Mouse (Mus musculus): Measurements from ENCODE around the gene Mapkapk5. TPM values are rescaled to one million over a fixed set of nuclear protein-coding genes. Genes with fewer than 3 reads are reported as not detected.
"Not testable (repeated sequence)": the region's sequence is repeated elsewhere in the genome, so short reads cannot be mapped to it uniquely, and the experiment has no call there.

Mapkapk5 gene
- total and polyA plus RNA-seq, 3 experiments = 66.3 to 74.8 TPM; not detected in 1

DNA sequence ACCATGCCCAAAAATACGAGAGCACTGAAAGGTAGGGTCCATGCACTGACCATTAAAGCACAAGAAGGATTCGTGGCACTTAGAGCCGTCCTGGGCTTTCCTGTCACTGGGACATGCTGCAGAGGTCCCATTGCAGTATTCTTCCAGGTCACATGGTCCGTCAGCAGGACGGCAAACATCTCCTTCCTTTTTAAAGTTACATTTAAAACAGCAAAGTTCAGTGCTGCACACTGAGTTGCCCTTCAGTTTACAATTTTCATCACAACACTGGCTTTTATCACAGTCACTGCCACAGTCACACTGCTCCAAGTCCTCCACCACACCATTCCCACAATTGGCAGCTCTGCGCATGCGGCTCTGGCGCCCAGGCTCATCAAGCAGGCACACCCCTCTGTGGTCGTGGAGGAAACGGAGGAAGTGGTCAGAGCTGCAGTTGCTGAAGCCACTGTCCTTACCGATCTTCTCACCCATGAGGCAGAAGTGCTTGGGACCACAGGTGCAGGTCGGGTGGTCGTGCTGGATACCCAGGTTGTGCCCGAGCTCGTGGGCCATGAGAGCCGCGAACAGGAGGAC lies 44.2 kb downstream of the Mapkapk5 start:
- not testable (repeated sequence) for H3K27ac ChIP-seq (ENCODE audit: control insufficient read depth, low read depth, low read length); H3K27me3 ChIP-seq (ENCODE audit: control insufficient read depth in 1 of 2, insufficient read depth in 2 of 2, low read length in 2 of 2); H3K79me2 ChIP-seq (ENCODE audit: control insufficient read depth, insufficient read depth, low read length, poor library complexity); H3K36me3 ChIP-seq (ENCODE audit: control insufficient read depth in 1 of 2, insufficient read depth in 2 of 2, low read length in 2 of 2); H3K9me3 ChIP-seq (replicated peaks; ENCODE audit: insufficient read depth, low read length)
- peak overlapping the region; percentile 64 for H3K9ac ChIP-seq (ENCODE audit: control insufficient read depth, low read depth, low read length, poor library complexity, severe bottlenecking)
- DNase-seq (ENCODE audit: low read depth, low spot score) = peak; percentile 60
- TF ChIP-seq USF2 (IDR thresholded peaks at IDR 0.05; ENCODE audit: borderline replicate concordance in 1 of 2, insufficient read depth in 1 of 2, low read depth in 1 of 2, low read length in 2 of 2) (0 out of 4 replicates have a peak, but pooled peaks of 1 of the 2 experiments have one; percentile 29), NRF1 (IDR thresholded peaks at IDR 0.05; ENCODE audit: insufficient read depth, low read depth, low read length, poor library complexity, severe bottlenecking) (peak; percentile 76), MAX (IDR thresholded peaks at IDR 0.05; ENCODE audit: low read length) (peak; percentile 58; the same call in 1 of the 2 replicates), USF1 (IDR thresholded peaks at IDR 0.05; ENCODE audit: low read depth, low read length) (peak; percentile 75), MYC (IDR thresholded peaks at IDR 0.05; ENCODE audit: low read depth, low read length) (peak; percentile 56; the same call in 1 of the 2 replicates), MXI1 (IDR thresholded peaks at IDR 0.05; ENCODE audit: low read depth, low read length) (peak; percentile 64; the same call in 1 of the 2 replicates), POLR2A (IDR thresholded peaks at IDR 0.05; ENCODE audit: control insufficient read depth in 1 of 2, insufficient read depth in 1 of 2, low read depth in 1 of 2, low read length in 2 of 2, poor library complexity in 1 of 2) (0 out of 4 replicates have a peak, but pooled peaks have one; percentile 27 to 35), SIN3A (IDR thresholded peaks at IDR 0.05; ENCODE audit: low read length) (peak; percentile 31; the same call in 1 of the 2 replicates)
- H3K4me3 ChIP-seq (ENCODE audit: control insufficient read depth in 1 of 2, insufficient read depth in 1 of 2, low read depth in 2 of 2, low read length in 2 of 2) = peak overlapping the region; percentile 57 to 65
- peaks cover 0 to 15% of the 10 kb centered on the region in 2 experiments; a peak in 2 of 4 replicates for H3K4me1 ChIP-seq (ENCODE audit: control insufficient read depth in 1 of 2, insufficient read depth in 2 of 2, low read length in 2 of 2)

DNA sequence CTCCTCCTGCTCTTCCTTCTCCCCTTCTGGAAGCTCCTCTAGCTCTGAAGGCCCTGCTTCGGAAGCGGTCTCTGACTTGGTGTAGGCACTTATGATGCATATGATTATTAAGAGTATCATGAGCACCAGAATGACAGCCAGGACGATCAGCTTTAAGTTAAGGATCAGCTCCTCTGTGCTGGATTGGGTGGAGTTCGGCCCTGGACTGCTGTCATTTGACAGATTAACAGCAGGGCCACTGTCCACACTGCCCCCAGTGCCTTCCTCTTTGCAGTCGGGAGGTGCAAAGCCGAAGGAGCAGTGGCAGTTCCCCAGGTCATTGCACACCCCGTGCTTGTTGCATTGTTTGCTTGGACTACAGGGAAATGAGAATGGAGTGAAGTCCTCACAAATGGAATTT lies 45.0 kb downstream of the Mapkapk5 start:
- H3K27ac ChIP-seq (ENCODE audit: control insufficient read depth, low read depth, low read length) = no peak overlapping the region
- peaks cover 0 to 15% of the 10 kb centered on the region in 2 experiments; a peak in 2 of 4 replicates for H3K4me1 ChIP-seq (ENCODE audit: control insufficient read depth in 1 of 2, insufficient read depth in 2 of 2, low read length in 2 of 2)

More for the DNA sequence above, 45.0 kb downstream of the Mapkapk5 start:
- peak; percentile 56 for DNase-seq (ENCODE audit: low read depth, low spot score)
- no peaks in the 10 kb centered on the region for H3K9me3 ChIP-seq (replicated peaks; ENCODE audit: insufficient read depth, low read length)
- peak overlapping the region; percentile 64 for H3K9ac ChIP-seq (ENCODE audit: control insufficient read depth, low read depth, low read length, poor library complexity, severe bottlenecking)
- H3K36me3 ChIP-seq (ENCODE audit: control insufficient read depth in 1 of 2, insufficient read depth in 2 of 2, low read length in 2 of 2) = no peaks in the 10 kb centered on the region
- no peaks in the 10 kb centered on the region for H3K27me3 ChIP-seq (ENCODE audit: control insufficient read depth in 1 of 2, insufficient read depth in 2 of 2, low read length in 2 of 2)
- TF ChIP-seq SIN3A (IDR thresholded peaks at IDR 0.05; ENCODE audit: low read length) (no peak), ELF1 (IDR thresholded peaks at IDR 0.05; ENCODE audit: low read depth, low read length) (no peak), MXI1 (IDR thresholded peaks at IDR 0.05; ENCODE audit: low read depth, low read length) (no peak), EP300 (IDR thresholded peaks at IDR 0.05; ENCODE audit: low read depth in 1 of 2, low read length in 2 of 2) (no peak), ETS1 (IDR thresholded peaks at IDR 0.05; ENCODE audit: low read depth, low read length) (no peak), GATA1 (IDR thresholded peaks at IDR 0.05; ENCODE audit: low read depth, low read length) (no peak), CHD1 (IDR thresholded peaks at IDR 0.05; ENCODE audit: low read depth, low read length) (no peak), SMC3 (IDR thresholded peaks at IDR 0.05; ENCODE audit: low read depth, low read length) (no peak), CTCF (IDR thresholded peaks at IDR 0.05 in 2 of 3, conservative IDR thresholded peaks at IDR 0.05 in 1 of 3; ENCODE audit: control insufficient read depth in 1 of 3, insufficient read depth in 1 of 3, low read depth in 2 of 3, low read length in 3 of 3, poor library complexity in 1 of 3, severe bottlenecking in 1 of 3) (no peak), CHD2 (IDR thresholded peaks at IDR 0.05; ENCODE audit: low read length) (no peak), TAL1 (IDR thresholded peaks at IDR 0.05; ENCODE audit: low read length) (no peak), TCF12 (IDR thresholded peaks at IDR 0.05; ENCODE audit: low read depth, low read length) (no peak), ZMIZ1 (IDR thresholded peaks at IDR 0.05; ENCODE audit: low read depth, low read length) (no peak), GABPA (IDR thresholded peaks at IDR 0.05; ENCODE audit: low read depth, low read length) (no peak), POLR2AphosphoS5 (IDR thresholded peaks at IDR 0.05; ENCODE audit: borderline replicate concordance, low read depth, low read length) (no peak), UBTF (IDR thresholded peaks at IDR 0.05; ENCODE audit: borderline replicate concordance, insufficient read depth, low read depth, low read length) (no peak), ZC3H11A (IDR thresholded peaks at IDR 0.05; ENCODE audit: low read depth, low read length) (no peak), POLR2A (IDR thresholded peaks at IDR 0.05; ENCODE audit: control insufficient read depth in 1 of 2, insufficient read depth in 1 of 2, low read depth in 1 of 2, low read length in 2 of 2, poor library complexity in 1 of 2) (no peak), ZKSCAN1 (IDR thresholded peaks at IDR 0.05; ENCODE audit: low read depth, low read length) (no peak)
- no peaks in the 10 kb centered on the region for H3K79me2 ChIP-seq (ENCODE audit: control insufficient read depth, insufficient read depth, low read length, poor library complexity)
- peak overlapping the region; percentile 57 to 65 for H3K4me3 ChIP-seq (ENCODE audit: control insufficient read depth in 1 of 2, insufficient read depth in 1 of 2, low read depth in 2 of 2, low read length in 2 of 2)
